Mouse (Mus musculus) intestine, embryonic 14.5 days (tissue): ENCODE results near the gene Rpl10a. TPM values are rescaled to one million over a fixed set of nuclear protein-coding genes. Genes with fewer than 3 reads are reported as not detected.

Experiments
- ATAC-seq: fragments of 200-750 bp; cut with Nextera tagmentation; replicated peaks from 2 replicates; pipeline ENCODE4 v1.8.0; 2017; ENCODE audit warnings: low read depth, moderate number of reproducible peaks, moderate TSS enrichment, moderate library complexity; ENCODE audit not compliant: low FRiP score, low TSS enrichment
- DNase-seq: peaks from one replicate; pipeline ENCODE4 v3.0.0-alpha.2; 2018; ENCODE audit warnings: low spot score
- H3K27ac ChIP-seq: fragments of 300-500 bp; sonication (generic); 2 replicates; pipeline ENCODE4 v1.5.1; 2014; ENCODE audit warnings: low read depth, mild to moderate bottlenecking, control low read depth
- H3K27me3 ChIP-seq: fragments of 300-500 bp; sonication (generic); replicated peaks from 2 replicates; pipeline ENCODE4 v1.6.1; 2014; ENCODE audit warnings: low read length, control low read depth; ENCODE audit not compliant: control insufficient read depth, insufficient read depth
- H3K36me3 ChIP-seq: fragments of 300-500 bp; sonication (generic); 2 replicates; pipeline ENCODE4 v1.6.1; 2014; ENCODE audit warnings: low read length, control low read depth; ENCODE audit not compliant: control insufficient read depth, insufficient read depth
- H3K4me1 ChIP-seq: fragments of 300-500 bp; sonication (generic); replicated peaks from 2 replicates; pipeline ENCODE4 v1.6.1; 2014; ENCODE audit warnings: low read length, control low read depth, mixed read lengths; ENCODE audit not compliant: control insufficient read depth, insufficient read depth
- H3K4me2 ChIP-seq: fragments of 300-500 bp; sonication (generic); 2 replicates; pipeline ENCODE4 v1.6.1; 2014; ENCODE audit warnings: low read length
- H3K4me3 ChIP-seq: fragments of 300-500 bp; sonication (generic); 2 replicates; pipeline ENCODE4 v1.5.1; 2014; ENCODE audit warnings: low read depth, low read length, control low read depth, mixed read lengths
- H3K9ac ChIP-seq: fragments of 300-500 bp; sonication (generic); 2 replicates; pipeline ENCODE4 v1.6.1; 2014; ENCODE audit warnings: mild to moderate bottlenecking, low read length
- H3K9me3 ChIP-seq: fragments of 300-500 bp; sonication (generic); 2 replicates; pipeline ENCODE4 v1.6.1; 2016; ENCODE audit warnings: low read length, control low read depth; ENCODE audit not compliant: control insufficient read depth
- WGBS: fragments of 180-500 bp; shearing (Covaris S2); extraction: QIAGEN DNeasy Blood & Tissue Kit; methylation state at CpG from one replicate; pipeline ENCODE4 v1.1.7; 2014; 5-methylcytosine and 5-hydroxymethylcytosine counted together
- polyA plus RNA-seq: library from polyadenylated mRNA; unstranded; fragments of >200 nt; fragmentation: Nextera tagmentation; extraction: Ambion mirVana; gene quantifications from 2 replicates; pipeline ENCODE4 v1.2.1, GENCODE M21; 2014

Rpl10a gene
- polyA plus RNA-seq, 1 experiment from 2014 or later, result 955 TPM

GRCm38 (mm10) chr17:28286964-28287363 is 41.3 kb upstream of the Rpl10a start:
- ATAC-seq, result 0 out of 2 replicates have a peak, but pooled peaks have one; percentile 13

GRCm38 (mm10) chr17:28287578-28287977 is 40.7 kb upstream of the Rpl10a start:
- H3K4me2 ChIP-seq, result no peak overlapping the region
- ATAC-seq, result peak; percentile 59
- no peaks in the 10 kb centered on the region for H3K27me3 ChIP-seq
- 59% methylated on average over 8 of the region's 8 CpGs for WGBS
- no peaks in the 10 kb centered on the region for H3K9me3 ChIP-seq
- DNase-seq, result no peak
- no peak overlapping the region for H3K27ac ChIP-seq
- no peak overlapping the region for H3K9ac ChIP-seq
- H3K4me3 ChIP-seq, result no peak overlapping the region
- peaks cover 17% of the 10 kb centered on the region for H3K4me1 ChIP-seq
- H3K36me3 ChIP-seq, result no peaks in the 10 kb centered on the region

More at GRCm38 (mm10) chr17:28286964-28287363, 41.3 kb upstream of the Rpl10a start:
- DNase-seq, result no peak
- Histone ChIP-seq H3K4me2 (no peak overlapping the region), H3K9ac (no peak overlapping the region), H3K36me3 (no peaks in the 10 kb centered on the region), H3K4me1 (peaks cover 17% of the 10 kb centered on the region), H3K27ac (no peak overlapping the region), H3K9me3 (no peaks in the 10 kb centered on the region), H3K4me3 (no peak overlapping the region), H3K27me3 (no peaks in the 10 kb centered on the region)
- WGBS, result 58% methylated on average over 5 of the region's 5 CpGs

DNA sequence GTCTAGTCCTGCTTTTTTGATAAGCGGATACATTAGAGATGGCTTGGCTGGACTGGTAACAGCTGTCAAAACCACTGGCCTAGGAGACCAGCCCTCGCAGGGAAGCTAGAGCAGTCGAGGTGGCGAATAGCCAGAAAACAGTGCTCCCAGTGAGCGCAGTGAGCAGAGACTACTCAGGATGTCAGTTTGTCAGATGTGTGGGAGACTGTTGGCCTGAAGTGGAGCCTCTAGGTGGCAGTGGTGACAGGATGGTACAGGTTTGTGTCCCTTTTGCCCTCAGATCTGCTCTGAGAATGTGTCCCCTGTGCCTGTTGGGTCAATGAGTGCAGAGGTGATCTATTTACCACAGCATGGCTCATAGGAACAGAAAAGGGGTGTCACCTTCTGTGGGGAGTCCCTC is 40.3 kb upstream of the Rpl10a start:
- no peak overlapping the region for H3K27ac ChIP-seq
- no peak overlapping the region for H3K9ac ChIP-seq
- no peak overlapping the region for H3K4me2 ChIP-seq
- H3K4me3 ChIP-seq, result no peak overlapping the region
- DNase-seq, result no peak
- no peaks in the 10 kb centered on the region for H3K9me3 ChIP-seq
- H3K4me1 ChIP-seq, result peaks cover 17% of the 10 kb centered on the region
- no peaks in the 10 kb centered on the region for H3K27me3 ChIP-seq
- H3K36me3 ChIP-seq, result no peaks in the 10 kb centered on the region
- WGBS, result 56% methylated on average over 5 of the region's 5 CpGs
- ATAC-seq, result peak; percentile 1; the same call in 1 of the 2 replicates

- Histone ChIP-seq H3K4me3 (no peak overlapping the region), H3K27ac (no peak overlapping the region), H3K27me3 (no peaks in the 10 kb centered on the region), H3K4me2 (no peak overlapping the region), H3K4me1 (peaks cover 22% of the 10 kb centered on the region), H3K36me3 (no peaks in the 10 kb centered on the region), H3K9ac (no peak overlapping the region), H3K9me3 (no peaks in the 10 kb centered on the region)
- no peak for ATAC-seq
- 62% methylated on average over 3 of the region's 3 CpGs for WGBS
- no peak for DNase-seq
These were observed 38.0 kb upstream of the Rpl10a start for GRCm38 (mm10) chr17:28290262-28290661.

DNA sequence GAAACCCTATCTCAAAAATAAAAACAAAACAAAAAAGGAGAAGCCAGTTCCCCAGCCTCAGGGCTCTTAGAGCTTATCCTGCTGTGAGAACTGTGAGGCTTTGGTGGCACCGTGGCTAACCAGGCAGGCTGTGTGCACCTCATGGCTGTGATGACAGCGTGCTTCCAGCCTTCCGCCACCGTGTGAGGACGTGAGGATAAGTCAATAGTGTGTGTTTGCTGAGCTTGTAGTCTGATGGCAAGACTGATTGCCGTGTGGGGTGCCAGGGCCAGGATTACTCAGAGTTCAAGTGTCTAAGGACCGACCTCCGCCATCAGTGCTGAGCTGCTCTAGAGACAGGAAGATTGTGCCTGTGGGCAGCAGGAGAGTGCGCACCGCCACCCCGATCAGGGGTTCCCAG is 37.6 kb upstream of the Rpl10a start:
- no peak overlapping the region for H3K4me3 ChIP-seq
- no peaks in the 10 kb centered on the region for H3K9me3 ChIP-seq
- DNase-seq (no peak), ATAC-seq (no peak)
- no peak overlapping the region for H3K27ac ChIP-seq
- H3K4me1 ChIP-seq, result peaks cover 22% of the 10 kb centered on the region
- H3K4me2 ChIP-seq, result no peak overlapping the region
- H3K9ac ChIP-seq, result no peak overlapping the region
- no peaks in the 10 kb centered on the region for H3K27me3 ChIP-seq
- H3K36me3 ChIP-seq, result no peaks in the 10 kb centered on the region
- 73% methylated on average over 11 of the region's 11 CpGs for WGBS

- no peaks in the 10 kb centered on the region for H3K9me3 ChIP-seq
- WGBS, result 80% methylated on average over 7 of the region's 7 CpGs
These were observed 36.9 kb upstream of the Rpl10a start for GRCm38 (mm10) chr17:28291346-28291745.

GRCm38 (mm10) chr17:28293716-28294115 is 34.6 kb upstream of the Rpl10a start:
- Histone ChIP-seq H3K4me3 (no peak overlapping the region), H3K4me2 (no peak overlapping the region), H3K9me3 (no peaks in the 10 kb centered on the region), H3K36me3 (peaks cover 5% of the 10 kb centered on the region), H3K27me3 (no peaks in the 10 kb centered on the region), H3K9ac (no peak overlapping the region), H3K4me1 (peaks cover 8% of the 10 kb centered on the region), H3K27ac (no peak overlapping the region)
- no peak for DNase-seq
- ATAC-seq, result no peak
- WGBS, result 80% methylated on average over 4 of the region's 4 CpGs

More at GRCm38 (mm10) chr17:28291346-28291745, 36.9 kb upstream of the Rpl10a start:
- Histone ChIP-seq H3K4me1 (peaks cover 19% of the 10 kb centered on the region), H3K27ac (no peak overlapping the region), H3K27me3 (no peaks in the 10 kb centered on the region), H3K36me3 (no peaks in the 10 kb centered on the region), H3K4me2 (no peak overlapping the region), H3K9ac (no peak overlapping the region), H3K4me3 (no peak overlapping the region)
- DNase-seq, result no peak
- no peak for ATAC-seq

GRCm38 (mm10) chr17:28294449-28295333 is 33.6 kb upstream of the Rpl10a start:
- Histone ChIP-seq H3K9me3 (no peaks in the 10 kb centered on the region), H3K4me1 (peaks cover 12% of the 10 kb centered on the region), H3K4me2 (no peak overlapping the region), H3K27ac (peak overlapping the region; percentile 54), H3K4me3 (no peak overlapping the region), H3K36me3 (peaks cover 9% of the 10 kb centered on the region), H3K27me3 (no peaks in the 10 kb centered on the region), H3K9ac (no peak overlapping the region)
- DNase-seq (no peak), ATAC-seq (no peak)
- WGBS, result 52% methylated on average over 17 of the region's 17 CpGs

DNA sequence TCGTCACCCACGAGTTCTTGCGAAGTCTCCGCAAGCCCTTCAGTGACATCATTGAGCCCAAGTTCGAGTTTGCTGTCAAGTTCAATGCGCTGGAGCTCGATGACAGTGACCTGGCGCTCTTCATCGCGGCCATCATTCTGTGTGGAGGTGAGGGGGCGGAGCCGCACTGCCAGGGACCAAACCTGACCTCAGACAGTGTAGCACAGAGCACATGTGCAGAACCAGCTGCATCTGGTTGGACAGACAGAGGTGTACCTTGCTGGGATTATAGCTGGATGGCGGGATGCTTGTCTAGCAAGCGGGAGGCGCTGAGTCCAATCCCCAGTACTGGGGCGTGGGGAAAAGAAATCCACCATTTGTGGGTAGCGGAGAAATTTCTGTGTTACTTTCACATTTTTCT is 29.4 kb upstream of the Rpl10a start:
- Histone ChIP-seq H3K9me3 (no peaks in the 10 kb centered on the region), H3K4me2 (no peak overlapping the region), H3K27ac (no peak overlapping the region), H3K4me1 (peaks cover 22% of the 10 kb centered on the region), H3K4me3 (no peak overlapping the region), H3K36me3 (peaks cover 9% of the 10 kb centered on the region), H3K9ac (no peak overlapping the region), H3K27me3 (no peaks in the 10 kb centered on the region)
- WGBS, result 92% methylated on average over 17 of the region's 17 CpGs
- no peak for DNase-seq
- no peak for ATAC-seq
